Mouse (Mus musculus): ENCODE measurements around the gene Krtap4-8.
"Not testable (repeated sequence)": the region's sequence is repeated elsewhere in the genome, so short reads cannot be mapped to it uniquely, and the experiment has no call there.

Krtap4-8 gene

DNA sequence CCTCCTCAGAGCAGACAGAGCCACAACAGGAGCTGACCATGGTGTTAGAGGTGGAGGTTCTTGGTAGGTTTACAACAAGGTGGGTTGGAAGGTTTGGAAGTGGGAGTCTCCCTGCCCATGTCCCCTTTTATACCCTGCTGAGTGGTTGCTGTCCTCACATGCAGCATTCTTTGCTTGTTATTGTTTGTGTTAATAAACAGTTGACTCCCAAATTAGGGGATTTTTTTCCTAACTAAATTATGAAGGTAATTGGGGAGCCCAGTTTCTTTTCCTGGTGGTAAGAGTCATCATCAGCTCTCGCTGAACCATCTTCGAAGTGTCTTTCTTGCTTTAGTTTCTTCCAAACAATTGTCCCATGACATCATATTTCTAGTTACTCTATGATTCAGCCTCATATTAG, at the start of gene Krtap4-8:
TSS of gene Krtap4-8 (minus strand) at position 101 of the 400 bp plus-strand sequence.
- no peak for DNase-seq (ENCODE audit: low spot score)

DNA sequence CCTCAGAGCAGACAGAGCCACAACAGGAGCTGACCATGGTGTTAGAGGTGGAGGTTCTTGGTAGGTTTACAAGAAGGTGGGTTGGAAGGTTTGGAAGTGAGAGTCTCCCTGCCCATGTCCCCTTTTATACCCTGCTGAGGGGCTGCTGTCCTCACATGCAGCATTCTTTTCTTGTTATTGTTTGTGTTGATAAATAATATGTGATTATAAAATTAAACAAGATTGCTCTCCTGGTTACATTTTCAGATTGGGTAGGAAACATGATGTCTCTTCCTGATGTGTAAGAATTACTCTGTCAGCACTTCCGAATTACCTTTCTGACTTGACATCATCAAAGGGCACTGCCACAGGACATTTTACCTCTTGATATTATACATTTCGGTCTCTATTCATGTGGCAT, 35.1 kb upstream of the Krtap4-8 start, which contains the start of gene Gm11564:
TSS of gene Gm11564 (minus strand) at position 101 of the 400 bp plus-strand sequence.
- DNase-seq (ENCODE audit: low spot score) = not testable (repeated sequence)

DNA sequence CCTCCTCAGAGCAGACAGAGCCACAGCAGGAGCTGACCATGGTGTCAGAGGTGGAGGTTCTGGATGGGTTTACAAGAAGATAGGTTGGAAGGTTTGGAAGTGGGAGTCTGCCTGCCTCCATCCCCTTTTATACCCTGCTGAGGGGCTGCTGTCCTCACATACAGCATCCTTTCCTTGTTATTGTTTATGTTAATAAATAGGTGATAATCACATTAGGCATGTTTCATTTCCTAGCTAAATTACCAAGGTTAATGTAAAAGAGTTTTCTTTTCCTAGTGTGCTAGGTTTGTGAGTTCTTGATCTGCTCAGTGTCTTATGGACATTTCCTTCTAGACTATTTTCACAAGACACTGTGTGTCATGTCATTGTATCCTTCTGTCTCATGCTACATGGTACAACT, 29.3 kb upstream of the Krtap4-8 start, which contains the start of gene Krtap4-13:
TSS of gene Krtap4-13 (minus strand) at position 101 of the 400 bp plus-strand sequence.
- not testable (repeated sequence) for DNase-seq (ENCODE audit: low spot score)

DNA sequence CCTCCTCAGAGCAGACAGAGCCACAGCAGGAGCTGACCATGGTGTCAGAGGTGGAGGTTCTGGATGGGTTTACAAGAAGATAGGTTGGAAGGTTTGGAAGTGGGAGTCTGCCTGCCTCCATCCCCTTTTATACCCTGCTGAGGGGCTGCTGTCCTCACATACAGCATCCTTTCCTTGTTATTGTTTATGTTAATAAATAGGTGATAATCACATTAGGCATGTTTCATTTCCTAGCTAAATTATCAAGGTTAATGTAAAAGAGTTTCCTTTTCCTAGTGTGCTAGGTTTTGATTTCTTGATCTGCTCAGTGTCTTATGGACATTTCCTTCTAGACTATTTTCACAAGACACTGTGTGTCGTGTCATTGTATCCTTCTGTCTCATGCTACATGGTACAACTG, 23.8 kb upstream of the Krtap4-8 start, which contains the start of gene Gm11554:
TSS of gene Gm11554 (minus strand) at position 101 of the 400 bp plus-strand sequence.
- DNase-seq (ENCODE audit: low spot score) = not testable (repeated sequence)

DNA sequence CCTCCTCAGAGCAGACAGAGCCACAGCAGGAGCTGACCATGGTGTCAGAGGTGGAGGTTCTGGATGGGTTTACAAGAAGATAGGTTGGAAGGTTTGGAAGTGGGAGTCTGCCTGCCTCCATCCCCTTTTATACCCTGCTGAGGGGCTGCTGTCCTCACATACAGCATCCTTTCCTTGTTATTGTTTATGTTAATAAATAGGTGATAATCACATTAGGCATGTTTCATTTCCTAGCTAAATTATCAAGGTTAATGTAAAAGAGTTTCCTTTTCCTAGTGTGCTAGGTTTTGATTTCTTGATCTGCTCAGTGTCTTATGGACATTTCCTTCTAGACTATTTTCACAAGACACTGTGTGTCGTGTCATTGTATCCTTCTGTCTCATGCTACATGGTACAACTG, 18.3 kb upstream of the Krtap4-8 start, which contains the start of gene Gm11569:
TSS of gene Gm11569 (minus strand) at position 101 of the 400 bp plus-strand sequence.
- not testable (repeated sequence) for DNase-seq (ENCODE audit: low spot score)

DNA sequence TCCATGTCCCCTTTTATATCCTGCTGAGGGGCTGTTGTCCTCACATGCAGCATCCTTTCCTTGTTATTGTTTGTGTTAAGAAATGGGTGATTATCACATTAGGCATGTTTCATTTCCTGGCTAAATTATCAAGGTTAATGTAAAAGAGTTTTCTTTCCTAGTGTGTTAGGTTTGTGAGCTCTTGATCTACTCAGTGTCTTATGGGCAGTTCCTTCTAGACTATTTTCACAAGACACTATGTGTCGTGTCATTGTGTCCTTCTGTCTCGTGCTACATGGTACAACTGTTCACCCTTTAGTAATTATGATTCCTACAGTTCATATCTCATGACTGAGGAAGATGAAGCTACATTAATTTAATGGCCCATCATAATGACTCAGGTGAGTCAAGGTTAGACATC, 12.9 kb upstream of the Krtap4-8 start, which contains the start of gene Gm11596:
TSS of gene Gm11596 (minus strand) at position 101 of the 400 bp plus-strand sequence.
- DNase-seq (ENCODE audit: low spot score) = no peak

DNA sequence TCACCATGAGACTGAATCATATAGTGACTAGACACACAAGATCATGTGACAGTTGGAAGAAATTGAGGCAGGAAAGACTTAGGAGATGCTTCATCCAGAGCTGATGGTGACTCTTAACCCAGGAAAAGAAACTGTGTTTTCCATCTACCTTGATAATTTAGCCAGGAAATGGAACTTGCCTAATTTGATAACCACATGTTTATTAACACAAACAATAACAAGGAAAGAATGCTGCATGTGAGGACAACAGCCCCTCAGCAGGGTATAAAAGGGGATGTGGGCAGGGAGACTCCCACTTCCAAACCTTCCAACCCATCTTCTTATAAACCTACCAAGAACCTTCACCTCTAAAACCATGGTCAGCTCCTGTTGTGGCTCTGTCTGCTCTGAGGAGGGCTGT, 4.4 kb upstream of the Krtap4-8 start, which contains the start of gene Krtap4-9:
TSS of gene Krtap4-9 (plus strand) at position 301 of the 400 bp plus-strand sequence.
- DNase-seq (ENCODE audit: low spot score) = not testable (repeated sequence)

DNA sequence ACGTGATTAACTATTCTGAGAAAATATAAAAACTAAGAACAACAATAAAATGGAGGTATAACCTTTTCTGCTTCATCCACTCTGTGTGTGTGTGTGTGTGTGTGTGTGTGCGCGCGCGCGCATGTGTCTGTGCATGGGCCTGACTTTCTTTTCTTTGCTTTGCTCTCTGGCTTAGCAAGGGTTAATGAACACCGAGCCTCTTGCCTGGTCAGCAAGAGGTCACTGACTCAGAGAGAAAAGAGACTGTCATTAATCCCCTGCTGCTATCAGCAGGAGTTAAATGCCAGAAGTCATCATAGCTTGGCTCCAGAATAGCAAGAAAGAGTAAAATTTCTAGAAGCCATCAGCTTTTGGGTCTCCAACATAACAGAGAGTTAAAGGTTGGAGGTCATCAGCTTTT, 2.1 kb downstream of the Krtap4-8 start:
- DNase-seq (ENCODE audit: low spot score) = peak; percentile 70

DNA sequence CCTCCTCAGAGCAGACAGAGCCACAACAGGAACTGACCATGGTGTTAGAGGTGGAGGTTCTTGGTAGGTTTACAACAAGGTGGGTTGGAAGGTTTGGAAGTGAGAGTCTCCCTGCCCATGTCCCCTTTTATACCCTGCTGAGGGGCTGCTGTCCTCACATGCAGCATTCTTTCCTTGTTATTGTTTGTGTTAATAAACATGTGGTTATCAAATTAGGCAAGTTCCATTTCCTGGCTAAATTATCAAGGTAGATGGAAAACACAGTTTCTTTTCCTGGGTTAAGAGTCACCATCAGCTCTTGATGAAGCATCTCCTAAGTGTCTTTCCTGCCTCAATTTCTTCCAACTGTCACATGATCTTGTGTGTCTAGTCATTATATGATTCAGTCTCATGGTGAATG, 7.7 kb downstream of the Krtap4-8 start, which contains the start of gene Gm11595:
TSS of gene Gm11595 (minus strand) at position 101 of the 400 bp plus-strand sequence.
- not testable (repeated sequence) for DNase-seq (ENCODE audit: low spot score)

DNA sequence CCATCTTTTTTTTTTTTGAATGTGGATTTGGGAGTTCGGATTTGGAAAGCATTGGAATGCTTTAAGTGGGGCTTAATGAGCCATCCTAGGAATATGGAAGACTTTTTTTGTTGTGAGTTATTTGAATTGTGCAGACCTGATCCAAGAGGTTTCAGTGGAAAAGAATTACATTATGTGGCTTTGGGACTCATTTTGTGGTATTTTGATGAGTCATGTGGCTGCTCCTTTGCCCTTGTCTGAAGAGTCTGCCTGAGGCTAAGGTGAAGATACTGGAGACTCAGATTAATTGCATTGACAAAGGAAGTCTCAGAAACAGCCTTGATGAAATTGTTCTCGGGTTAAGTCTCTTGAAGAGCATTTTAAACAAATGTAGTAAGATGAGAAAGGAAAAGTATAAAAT, 12.1 kb downstream of the Krtap4-8 start:
- DNase-seq (ENCODE audit: low spot score) = no peak

DNA sequence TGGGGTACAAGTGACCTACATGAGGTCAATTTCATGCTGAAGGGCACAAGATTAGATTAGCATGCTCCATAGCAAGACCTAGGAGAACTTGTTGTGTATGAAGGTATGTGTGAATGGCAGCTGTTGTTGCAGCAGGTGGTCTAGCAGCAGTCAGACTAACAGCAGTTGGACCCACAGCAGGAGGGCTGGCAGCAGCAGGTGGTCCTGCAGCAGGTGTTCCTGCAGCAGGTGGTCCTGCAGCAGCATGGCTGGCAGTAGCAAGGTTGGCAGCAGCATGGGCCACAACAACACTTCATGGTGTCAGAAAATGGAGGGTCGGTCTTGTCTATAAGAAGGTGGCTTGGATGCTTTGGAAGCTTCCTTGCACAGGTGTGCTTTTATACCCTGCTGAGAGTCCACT, 21.6 kb downstream of the Krtap4-8 start:
- no peak for DNase-seq (ENCODE audit: low spot score)

DNA sequence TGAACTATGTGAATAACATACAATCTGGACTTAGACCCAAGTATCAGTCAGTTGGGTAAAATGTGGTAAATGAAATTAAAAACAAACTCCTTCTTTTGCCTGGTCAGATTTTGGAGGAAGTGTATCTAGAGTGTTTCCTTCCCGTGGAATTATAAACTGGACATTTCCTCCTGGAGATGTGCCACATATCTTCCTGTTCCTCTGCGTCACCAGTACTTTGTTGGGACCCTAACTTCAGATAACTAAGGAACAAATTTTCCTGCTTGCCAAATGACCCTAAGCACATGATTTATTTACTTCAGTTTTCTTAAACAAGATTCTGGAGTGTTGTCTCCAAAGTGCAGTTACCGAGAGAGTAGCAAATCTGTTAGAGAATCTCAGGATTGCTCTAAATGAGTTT, 36.5 kb downstream of the Krtap4-8 start:
- no peak for DNase-seq (ENCODE audit: low spot score)

DNA sequence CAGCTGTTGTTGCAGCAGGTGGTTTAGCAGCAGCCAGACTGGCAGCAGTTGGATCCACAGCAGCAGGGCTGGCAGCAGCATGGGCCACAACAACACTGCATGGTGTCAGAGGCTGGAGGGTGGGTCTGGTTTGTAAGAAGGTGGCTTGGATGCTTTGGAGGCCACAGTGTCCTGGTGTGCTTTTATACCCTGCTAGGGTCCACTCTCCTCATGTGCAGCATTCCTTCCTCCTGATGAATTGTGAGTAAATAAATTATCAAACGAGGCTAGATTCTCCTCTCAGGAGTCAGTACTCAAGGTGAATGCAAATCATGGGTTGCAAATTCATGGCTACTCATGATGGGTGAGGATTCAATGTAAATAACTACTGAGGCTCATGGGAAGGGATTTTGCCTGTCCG, 46.3 kb downstream of the Krtap4-8 start, which contains the start of gene Gm14180:
TSS of gene Gm14180 (minus strand) at position 101 of the 400 bp plus-strand sequence.
- no peak for DNase-seq (ENCODE audit: low spot score)
